Mouse (Mus musculus): ENCODE measurements around the gene Usp30. TPM values are rescaled to one million over a fixed set of nuclear protein-coding genes. Genes with fewer than 3 reads are reported as not detected.
A peak's percentile ranks its signal among the peaks of the same experiment; 100 is the strongest.

Gene Usp30
- polyA plus RNA-seq, 1 experiment, result 71.5 TPM

DNA sequence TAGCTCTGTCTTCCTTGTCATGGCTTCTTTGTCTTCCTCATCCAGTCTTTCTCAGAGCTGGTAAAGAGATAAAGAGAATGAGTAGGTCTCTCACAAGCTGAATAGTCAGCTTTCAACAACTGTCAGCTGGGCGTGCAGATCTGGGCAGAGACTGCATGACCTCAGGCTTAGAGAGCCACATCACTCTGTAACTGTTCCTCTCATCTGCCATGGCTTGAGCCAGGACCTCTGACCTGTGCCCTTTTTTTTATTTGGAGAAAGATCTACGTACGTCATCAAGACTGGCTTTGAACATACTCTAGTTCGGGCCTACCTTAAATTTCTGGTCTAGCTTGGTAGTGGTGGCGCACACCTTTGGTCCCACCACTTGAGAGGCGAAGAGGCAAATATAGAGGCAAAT is 67.6 kb downstream of the Usp30 start:
- Histone ChIP-seq H3K27ac (ENCODE audit: control insufficient read depth, insufficient read depth, low read depth, low read length) (no peak overlapping the region), H3K36me3 (ENCODE audit: control insufficient read depth, insufficient read depth, low read length) (no peaks in the 10 kb centered on the region), H3K27me3 (ENCODE audit: control insufficient read depth, insufficient read depth, low read length) (no peaks in the 10 kb centered on the region), H3K4me3 (ENCODE audit: control insufficient read depth, low read depth, low read length) (no peak overlapping the region), H3K4me1 (ENCODE audit: control insufficient read depth, insufficient read depth, low read length) (peaks cover 15% of the 10 kb centered on the region)
- TF ChIP-seq POLR2A (IDR thresholded peaks at IDR 0.05; ENCODE audit: control insufficient read depth, low read depth, low read length) (no peak), CTCF (IDR thresholded peaks at IDR 0.05; ENCODE audit: control insufficient read depth, insufficient read depth, insufficient replicate concordance, low read depth, low read length) (no peak)

DNA sequence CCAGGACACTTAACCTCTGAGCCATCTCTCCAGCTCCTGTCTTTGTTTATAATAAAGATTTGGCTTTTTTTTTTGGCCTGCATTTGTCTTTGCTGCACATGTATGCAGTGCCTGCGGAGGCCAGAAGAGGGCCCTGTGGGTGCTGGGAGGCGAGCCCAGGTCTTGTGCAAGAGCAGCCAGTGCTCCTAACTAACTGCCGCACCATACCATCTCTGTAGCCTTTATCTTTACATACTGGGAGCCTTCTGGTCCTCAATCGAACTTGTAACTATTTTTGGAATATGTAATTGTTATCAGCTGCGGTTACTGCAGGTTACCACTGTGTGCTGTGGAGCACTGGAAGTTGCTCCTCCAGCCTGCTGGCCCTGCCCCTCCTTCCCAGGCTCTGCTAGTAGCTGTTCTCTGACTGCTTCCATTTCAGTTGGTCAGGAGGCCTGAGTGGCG is 68.9 kb downstream of the Usp30 start:
- no peaks in the 10 kb centered on the region for H3K36me3 ChIP-seq (ENCODE audit: control insufficient read depth, insufficient read depth, low read length)
- H3K4me3 ChIP-seq (ENCODE audit: control insufficient read depth, low read depth, low read length), result no peak overlapping the region
- no peak overlapping the region for H3K27ac ChIP-seq (ENCODE audit: control insufficient read depth, insufficient read depth, low read depth, low read length)
- H3K4me1 ChIP-seq (ENCODE audit: control insufficient read depth, insufficient read depth, low read length), result peaks cover 17% of the 10 kb centered on the region
- TF ChIP-seq POLR2A (IDR thresholded peaks at IDR 0.05; ENCODE audit: control insufficient read depth, low read depth, low read length), result no peak
- TF ChIP-seq CTCF (IDR thresholded peaks at IDR 0.05; ENCODE audit: control insufficient read depth, insufficient read depth, insufficient replicate concordance, low read depth, low read length), result peak; percentile 39; the same call in 1 of the 2 replicates
- H3K27me3 ChIP-seq (ENCODE audit: control insufficient read depth, insufficient read depth, low read length), result no peaks in the 10 kb centered on the region

DNA sequence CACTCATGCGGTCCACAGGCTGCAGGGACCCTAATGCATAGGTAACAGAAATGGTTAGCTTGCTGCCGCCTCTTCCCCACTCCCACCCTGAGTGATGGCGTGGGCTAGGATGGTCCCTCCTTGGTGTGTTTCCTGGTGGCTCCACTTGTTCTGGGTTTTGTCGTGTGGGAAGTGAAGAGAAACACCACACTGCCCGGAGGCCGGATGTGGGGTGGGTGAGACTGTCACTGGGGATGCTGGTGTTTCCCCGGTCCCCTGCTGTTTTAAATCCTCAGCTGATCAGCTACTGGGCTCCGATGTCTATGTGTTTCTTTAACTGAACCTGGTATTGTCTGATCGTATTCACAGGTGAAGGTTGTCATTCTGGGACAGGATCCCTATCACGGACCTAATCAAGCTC is 70.3 kb downstream of the Usp30 start:
- no peak overlapping the region for H3K27ac ChIP-seq (ENCODE audit: control insufficient read depth, insufficient read depth, low read depth, low read length)
- no peaks in the 10 kb centered on the region for H3K36me3 ChIP-seq (ENCODE audit: control insufficient read depth, insufficient read depth, low read length)
- TF ChIP-seq POLR2A (IDR thresholded peaks at IDR 0.05; ENCODE audit: control insufficient read depth, low read depth, low read length) (no peak), CTCF (IDR thresholded peaks at IDR 0.05; ENCODE audit: control insufficient read depth, insufficient read depth, insufficient replicate concordance, low read depth, low read length) (no peak)
- H3K4me3 ChIP-seq (ENCODE audit: control insufficient read depth, low read depth, low read length), result no peak overlapping the region
- H3K4me1 ChIP-seq (ENCODE audit: control insufficient read depth, insufficient read depth, low read length), result peaks cover 13% of the 10 kb centered on the region
- H3K27me3 ChIP-seq (ENCODE audit: control insufficient read depth, insufficient read depth, low read length), result no peaks in the 10 kb centered on the region

DNA sequence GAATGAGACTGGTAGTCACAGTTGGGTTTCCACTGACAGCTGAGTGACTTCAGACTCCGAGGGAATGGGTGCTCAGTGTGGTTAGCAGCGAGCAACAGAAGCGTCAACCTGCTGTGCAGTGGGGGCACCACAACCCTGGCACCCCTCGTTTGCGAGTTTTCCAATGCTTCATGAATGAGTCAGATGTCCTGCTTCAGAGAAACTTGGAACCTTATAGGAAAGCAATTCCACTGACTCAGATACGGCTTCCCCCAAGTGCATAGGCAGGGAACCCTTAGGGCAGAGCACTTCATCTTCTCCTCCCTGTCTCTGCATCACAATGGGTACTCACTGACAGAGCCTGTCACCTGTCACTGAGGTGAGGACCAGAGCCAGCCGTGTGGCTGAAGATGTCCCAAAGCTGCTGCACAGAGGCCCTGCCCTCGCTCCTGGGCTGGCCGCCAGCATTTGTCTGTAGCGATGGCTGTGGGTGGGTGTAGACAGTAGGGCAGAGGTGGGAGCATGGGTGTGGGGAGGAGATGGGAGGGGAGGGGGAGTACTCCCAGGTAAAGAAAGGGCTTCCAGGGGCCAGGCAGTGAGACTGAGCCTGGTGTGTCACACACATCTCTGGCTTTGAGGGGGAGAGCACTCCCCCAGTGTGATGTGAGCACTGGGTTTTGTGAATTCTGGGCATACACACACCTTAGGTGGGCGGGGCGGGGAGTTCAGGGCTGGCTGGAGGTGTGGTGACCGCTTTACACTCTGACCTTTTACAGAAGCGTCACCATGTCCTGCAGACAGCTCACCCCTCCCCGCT is 72.4 kb downstream of the Usp30 start:
- peak overlapping the region; percentile 57 for H3K4me3 ChIP-seq (ENCODE audit: control insufficient read depth, low read depth, low read length)
- H3K27ac ChIP-seq (ENCODE audit: control insufficient read depth, insufficient read depth, low read depth, low read length), result no peak overlapping the region
- H3K4me1 ChIP-seq (ENCODE audit: control insufficient read depth, insufficient read depth, low read length), result peaks cover 6% of the 10 kb centered on the region
- no peaks in the 10 kb centered on the region for H3K27me3 ChIP-seq (ENCODE audit: control insufficient read depth, insufficient read depth, low read length)
- H3K36me3 ChIP-seq (ENCODE audit: control insufficient read depth, insufficient read depth, low read length), result no peaks in the 10 kb centered on the region
- TF ChIP-seq POLR2A (IDR thresholded peaks at IDR 0.05; ENCODE audit: control insufficient read depth, low read depth, low read length), result no peak
- no peak for TF ChIP-seq CTCF (IDR thresholded peaks at IDR 0.05; ENCODE audit: control insufficient read depth, insufficient read depth, insufficient replicate concordance, low read depth, low read length)

DNA sequence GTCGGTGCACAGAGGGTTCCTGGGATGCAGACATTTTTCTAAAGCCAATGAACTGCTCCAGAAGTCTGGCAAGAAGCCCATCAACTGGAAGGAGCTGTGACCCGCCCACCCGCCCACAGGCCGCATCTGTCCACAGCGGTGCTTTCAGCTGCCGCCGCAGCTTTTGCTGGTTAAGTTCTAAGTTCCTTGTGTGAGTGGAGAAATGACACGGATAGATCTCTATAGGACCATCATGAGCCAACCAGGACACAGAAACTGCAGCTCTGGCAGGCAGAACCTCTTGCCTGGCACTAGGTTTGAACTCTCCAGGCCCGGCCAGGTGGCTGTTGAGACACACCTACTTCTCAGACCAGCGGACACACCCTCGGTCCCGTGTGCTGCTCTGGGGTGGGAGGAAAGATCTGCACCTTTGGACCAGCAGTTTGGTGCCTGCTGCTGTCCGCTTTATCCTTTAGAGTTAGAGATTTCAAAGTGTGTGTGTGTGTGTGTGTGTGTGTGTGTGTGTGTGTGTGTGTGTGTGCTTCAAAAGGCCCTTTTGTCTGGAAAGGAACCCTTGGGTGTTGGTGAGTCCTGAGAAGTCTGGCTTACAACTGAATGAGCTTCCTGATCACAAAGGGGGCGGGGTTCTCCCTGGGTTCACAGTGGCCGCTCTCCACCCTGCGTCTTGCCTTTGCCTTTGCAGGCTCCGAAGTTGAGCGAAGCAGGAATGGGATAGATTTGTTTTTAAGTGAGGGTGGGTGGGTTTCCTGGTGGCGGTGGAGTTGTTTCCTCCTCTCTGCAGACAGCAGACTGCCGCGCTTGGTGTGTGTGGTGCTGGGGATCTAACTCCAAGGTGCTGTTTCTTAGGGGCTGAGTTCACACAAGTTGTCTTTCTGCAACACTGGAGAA is 73.3 kb downstream of the Usp30 start:
- TF ChIP-seq POLR2A (IDR thresholded peaks at IDR 0.05; ENCODE audit: control insufficient read depth, low read depth, low read length), result no peak
- no peak for TF ChIP-seq CTCF (IDR thresholded peaks at IDR 0.05; ENCODE audit: control insufficient read depth, insufficient read depth, insufficient replicate concordance, low read depth, low read length)
- H3K27ac ChIP-seq (ENCODE audit: control insufficient read depth, insufficient read depth, low read depth, low read length), result peak overlapping the region; percentile 86
- H3K36me3 ChIP-seq (ENCODE audit: control insufficient read depth, insufficient read depth, low read length), result no peaks in the 10 kb centered on the region
- H3K4me1 ChIP-seq (ENCODE audit: control insufficient read depth, insufficient read depth, low read length), result peaks cover 6% of the 10 kb centered on the region
- peak overlapping the region; percentile 1; the same call in 1 of the 2 replicates for H3K4me3 ChIP-seq (ENCODE audit: control insufficient read depth, low read depth, low read length)
- no peaks in the 10 kb centered on the region for H3K27me3 ChIP-seq (ENCODE audit: control insufficient read depth, insufficient read depth, low read length)

DNA sequence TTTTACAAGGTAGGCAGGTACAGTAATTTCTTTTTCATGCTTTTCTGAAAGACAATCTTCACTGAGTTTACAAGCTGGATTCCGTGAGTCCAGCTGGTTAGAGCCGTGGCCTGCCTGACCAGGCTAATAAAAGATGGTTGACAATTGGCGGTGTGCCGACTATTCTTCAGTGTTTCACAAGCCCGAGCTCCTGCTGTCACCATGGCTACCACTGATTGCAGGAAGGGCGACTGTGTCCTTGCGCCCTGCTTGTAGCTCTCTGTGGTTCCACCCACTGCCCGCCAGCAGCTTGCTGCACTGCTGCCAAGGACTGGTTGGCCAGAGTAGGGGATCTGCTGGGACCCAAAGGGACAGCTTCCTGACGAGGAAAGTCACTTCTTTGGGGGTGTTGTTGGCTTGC is 73.9 kb downstream of the Usp30 start:
- Histone ChIP-seq H3K4me1 (ENCODE audit: control insufficient read depth, insufficient read depth, low read length) (peaks cover 6% of the 10 kb centered on the region), H3K27me3 (ENCODE audit: control insufficient read depth, insufficient read depth, low read length) (no peaks in the 10 kb centered on the region), H3K27ac (ENCODE audit: control insufficient read depth, insufficient read depth, low read depth, low read length) (peak overlapping the region; percentile 86), H3K4me3 (ENCODE audit: control insufficient read depth, low read depth, low read length) (no peak overlapping the region), H3K36me3 (ENCODE audit: control insufficient read depth, insufficient read depth, low read length) (no peaks in the 10 kb centered on the region)
- TF ChIP-seq POLR2A (IDR thresholded peaks at IDR 0.05; ENCODE audit: control insufficient read depth, low read depth, low read length) (peak; percentile 32; the same call in 1 of the 2 replicates), CTCF (IDR thresholded peaks at IDR 0.05; ENCODE audit: control insufficient read depth, insufficient read depth, insufficient replicate concordance, low read depth, low read length) (no peak)

Data from testis, adult 2 months (tissue).